Mouse (Mus musculus) testis, adult 2 months (tissue): Measurements from ENCODE around the gene Ptpn23.

Experiments
- CTCF ChIP-seq: fragments of 200-500 bp; IDR thresholded peaks from 2 replicates; pipeline ENCODE4 v1.5.1; 2012; ENCODE audit warnings: low read depth, mild to moderate bottlenecking, inconsistent platforms, low read length, moderate library complexity; ENCODE audit not compliant: control insufficient read depth, insufficient read depth, insufficient replicate concordance
- POLR2A ChIP-seq: fragments of 200-500 bp; IDR thresholded peaks from 2 replicates; pipeline ENCODE4 v1.6.1; 2012; ENCODE audit warnings: low read depth, mild to moderate bottlenecking, inconsistent platforms, low read length, moderate library complexity; ENCODE audit not compliant: control insufficient read depth

DNA sequence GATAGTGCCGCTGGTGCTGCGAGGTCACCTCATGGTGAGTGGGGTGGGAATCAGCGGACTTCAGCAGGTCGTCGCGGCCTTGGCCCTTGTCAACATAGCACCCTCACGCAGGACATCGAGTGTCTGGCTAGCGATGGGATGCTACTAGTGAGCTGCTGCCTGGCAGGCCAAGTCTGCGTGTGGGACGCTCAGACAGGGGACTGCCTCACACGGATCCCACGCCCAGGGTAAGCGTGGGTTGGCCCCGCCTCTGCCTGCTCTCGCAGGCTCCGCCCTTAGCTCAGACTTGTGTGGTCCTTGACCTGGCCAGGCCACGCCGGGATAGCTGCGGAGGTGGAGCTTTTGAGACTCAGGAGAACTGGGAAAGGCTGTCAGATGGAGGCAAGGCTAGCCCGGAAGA lies 27.4 kb downstream of the Ptpn23 start:
- peak; percentile 37; the same call in 1 of the 2 replicates for TF ChIP-seq POLR2A
- no peak for TF ChIP-seq CTCF
